Mouse (Mus musculus) olfactory bulb, adult 2 months (tissue): ENCODE results near the gene Babam2.

Source experiments
- CTCF ChIP-seq: fragments of 200-500 bp; IDR thresholded peaks from 2 replicates; pipeline ENCODE4 v1.5.1; 2012; ENCODE audit warnings: low read depth, mild to moderate bottlenecking, low read length, moderate library complexity; ENCODE audit not compliant: insufficient read depth
- POLR2A ChIP-seq: fragments of 200-500 bp; IDR thresholded peaks from 2 replicates; pipeline ENCODE4 v1.6.1; 2012; ENCODE audit warnings: mild to moderate bottlenecking, low read depth, low read length, moderate library complexity; ENCODE audit not compliant: insufficient read depth

GRCm38 (mm10) chr5:31824126-31824525 lies 126.6 kb downstream of the Babam2 start:
- TF ChIP-seq POLR2A (no peak), CTCF (no peak)
